Mouse (Mus musculus) hindbrain, postnatal 0 days (tissue): Measurements from ENCODE around the gene Borcs6. TPM values are rescaled to one million over a fixed set of nuclear protein-coding genes. Genes with fewer than 3 reads are reported as not detected.

Experiments used
- ATAC-seq: fragments of 200-750 bp; cut with Nextera tagmentation; 2 replicates; pipeline ENCODE4 v1.8.0; 2017; ENCODE audit warnings: mild to moderate bottlenecking, moderate TSS enrichment, moderate library complexity
- DNase-seq: peaks from one replicate; pipeline ENCODE4 v3.0.0-alpha.2; 2015; ENCODE audit warnings: low spot score
- H3K27ac ChIP-seq: fragments of 300-500 bp; sonication (generic); 2 replicates; pipeline ENCODE4 v1.5.1; 2014; ENCODE audit warnings: mild to moderate bottlenecking
- H3K27me3 ChIP-seq: fragments of 300-500 bp; sonication (generic); 2 replicates; pipeline ENCODE4 v1.6.1; 2014; ENCODE audit warnings: low read length, mixed read lengths; ENCODE audit not compliant: insufficient read depth
- H3K36me3 ChIP-seq: fragments of 300-500 bp; sonication (generic); 2 replicates; pipeline ENCODE4 v1.6.1; 2014; ENCODE audit warnings: low read length, mixed read lengths; ENCODE audit not compliant: insufficient read depth
- H3K4me1 ChIP-seq: fragments of 300-500 bp; sonication (generic); 2 replicates; pipeline ENCODE4 v1.6.1; 2014; ENCODE audit warnings: antibody characterized with exemption, low read length, mixed read lengths; ENCODE audit not compliant: insufficient read depth
- H3K4me2 ChIP-seq: fragments of 300-500 bp; sonication (generic); 2 replicates; pipeline ENCODE4 v1.6.1; 2014; ENCODE audit warnings: low read depth, mild to moderate bottlenecking, low read length, moderate library complexity, mixed read lengths
- H3K4me3 ChIP-seq: fragments of 300-500 bp; sonication (generic); 2 replicates; pipeline ENCODE4 v1.5.1; 2014; ENCODE audit warnings: low read length
- H3K9ac ChIP-seq: fragments of 300-500 bp; sonication (generic); replicated peaks from 2 replicates; pipeline ENCODE4 v1.6.1; 2014; ENCODE audit warnings: mild to moderate bottlenecking, low read length, moderate library complexity, mixed read lengths
- H3K9me3 ChIP-seq: fragments of 300-500 bp; sonication (generic); 2 replicates; pipeline ENCODE4 v1.6.1; 2016; ENCODE audit warnings: low read length, mixed read lengths
- CTCF ChIP-seq: IDR thresholded peaks from 2 replicates; pipeline ENCODE4 v1.5.1; 2016; ENCODE audit warnings: antibody characterized with exemption, control low read depth, low read depth
- WGBS: fragments of 180-500 bp; shearing (Covaris S2); extraction: QIAGEN DNeasy Blood & Tissue Kit; methylation state at CpG from one replicate; pipeline ENCODE4 v1.1.7; 2014; 5-methylcytosine and 5-hydroxymethylcytosine counted together
- polyA plus RNA-seq: library from polyadenylated mRNA; unstranded; fragments of >200 nt; fragmentation: Nextera tagmentation; extraction: Ambion mirVana; gene quantifications from 2 replicates; pipeline ENCODE4 v1.2.1, GENCODE M21; 2015
- total RNA-seq: library from RNA; depleted of rRNA; stranded (reverse); fragments of >200 nt; gene quantifications from 2 replicates; pipeline ENCODE4 v1.2.3, GENCODE M21; 2014

Borcs6 gene
- total and polyA plus RNA-seq, 2 experiments from 2014 or later, result 21.9 to 25.4 TPM

DNA sequence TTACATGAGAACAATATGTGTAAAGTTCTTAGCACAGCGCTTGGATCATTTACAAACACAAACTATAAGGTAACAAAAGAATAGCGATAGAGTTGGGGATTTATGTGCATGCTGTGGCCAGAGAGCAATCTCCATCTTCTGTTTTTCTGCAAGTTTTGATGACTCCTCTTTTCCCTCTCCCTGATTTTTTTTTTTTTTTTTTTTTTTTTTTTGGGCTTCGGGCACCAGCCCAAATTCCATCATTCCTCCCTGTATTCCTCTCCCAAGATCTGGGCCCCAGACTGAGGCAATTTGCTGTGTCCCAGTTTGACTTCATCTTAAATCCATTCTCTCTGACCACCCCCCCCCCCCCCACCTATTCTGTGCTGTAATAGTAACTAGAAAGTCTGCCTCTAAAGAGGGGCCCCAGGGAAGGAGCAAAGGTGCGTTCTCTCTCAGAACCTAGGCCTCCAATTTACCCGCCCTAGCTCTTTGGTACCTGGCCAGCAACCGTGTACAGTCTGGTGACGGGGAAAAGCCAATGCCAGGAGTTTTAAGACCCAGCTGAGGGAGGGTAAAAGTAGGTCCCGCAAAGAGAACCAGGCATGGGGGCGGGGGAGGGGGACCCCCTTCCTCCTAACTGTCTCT lies 37.0 kb downstream of the Borcs6 start:
- H3K4me1 ChIP-seq, result peaks cover 32% of the 10 kb centered on the region
- ATAC-seq (no peak), DNase-seq (no peak)
- H3K27ac ChIP-seq, result peak overlapping the region; percentile 96
- peak overlapping the region; percentile 98 for H3K4me2 ChIP-seq
- H3K9ac ChIP-seq, result peak overlapping the region; percentile 74
- 8% methylated on average over 8 of the region's 9 CpGs for WGBS
- H3K36me3 ChIP-seq, result peaks cover 10% of the 10 kb centered on the region; the same call in 1 of the 2 replicates
- no peaks in the 10 kb centered on the region for H3K9me3 ChIP-seq
- peak overlapping the region; percentile 56 for H3K4me3 ChIP-seq
- H3K27me3 ChIP-seq, result no peaks in the 10 kb centered on the region
- no peak for TF ChIP-seq CTCF

- WGBS, result 2% methylated on average over 28 of the region's 29 CpGs
These were observed 37.7 kb downstream of the Borcs6 start for GRCm38 (mm10) chr11:69096987-69097900.

DNA sequence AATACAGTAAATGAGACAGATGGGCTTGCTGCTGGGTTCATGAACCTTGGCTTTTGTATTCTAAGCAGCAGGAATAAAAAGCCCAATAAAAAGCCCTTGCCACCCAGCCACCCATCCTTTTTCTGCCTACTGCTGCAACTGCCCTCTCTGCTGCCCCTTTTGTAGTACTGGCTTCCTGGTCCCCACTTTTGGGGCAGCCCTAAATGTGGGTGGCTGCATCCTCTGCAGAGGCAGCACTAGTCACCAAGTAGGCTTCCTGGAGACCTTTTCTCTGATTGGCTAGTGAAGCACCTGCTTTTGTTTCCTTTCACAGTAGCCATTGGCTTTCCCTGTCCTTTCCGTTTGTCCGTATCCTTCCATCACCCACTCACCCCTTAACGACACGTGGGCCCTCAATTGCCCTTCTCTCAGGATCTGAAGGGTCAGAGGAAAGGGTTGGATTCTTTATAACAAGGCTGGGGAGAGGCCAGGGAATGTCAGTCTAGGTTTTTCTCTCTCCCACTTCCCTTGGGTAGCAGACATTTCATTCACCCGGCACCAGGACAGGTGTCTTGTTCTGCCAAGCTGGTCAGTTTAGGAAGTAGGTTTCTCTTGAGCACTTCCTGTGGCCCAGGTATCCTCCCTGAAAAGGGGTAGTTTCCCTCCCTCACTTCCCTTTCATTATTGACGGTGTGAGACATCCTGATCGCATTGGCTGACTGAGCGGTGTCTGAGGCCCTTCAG lies 38.7 kb downstream of the Borcs6 start:
- peak overlapping the region; percentile 98 for H3K4me2 ChIP-seq
- 18% methylated on average over 8 of the region's 8 CpGs for WGBS
- H3K4me1 ChIP-seq, result peaks cover 32% of the 10 kb centered on the region
- no peak for ATAC-seq
- peak overlapping the region; percentile 77 for H3K9ac ChIP-seq
- peak overlapping the region; percentile 61 for H3K4me3 ChIP-seq
- peak overlapping the region; percentile 96 for H3K27ac ChIP-seq
- H3K9me3 ChIP-seq, result no peaks in the 10 kb centered on the region
- DNase-seq, result no peak
- no peaks in the 10 kb centered on the region for H3K27me3 ChIP-seq
- no peak for TF ChIP-seq CTCF
- peaks cover 26% of the 10 kb centered on the region for H3K36me3 ChIP-seq

More at GRCm38 (mm10) chr11:69096987-69097900, 37.7 kb downstream of the Borcs6 start:
- no peak for TF ChIP-seq CTCF
- Histone ChIP-seq H3K4me3 (peak overlapping the region; percentile 56), H3K4me1 (peaks cover 32% of the 10 kb centered on the region), H3K27me3 (no peaks in the 10 kb centered on the region), H3K36me3 (peaks cover 17% of the 10 kb centered on the region), H3K9me3 (no peaks in the 10 kb centered on the region), H3K9ac (peak overlapping the region; percentile 74), H3K4me2 (peak overlapping the region; percentile 98), H3K27ac (peak overlapping the region; percentile 96)
- ATAC-seq (peak; percentile 13; the same call in 1 of the 2 replicates), DNase-seq (peak; percentile 94)

GRCm38 (mm10) chr11:69098762-69099091 lies 39.2 kb downstream of the Borcs6 start:
- ATAC-seq, result peak; percentile 6
- peak overlapping the region; percentile 96 for H3K27ac ChIP-seq
- no peaks in the 10 kb centered on the region for H3K9me3 ChIP-seq
- H3K4me2 ChIP-seq, result peak overlapping the region; percentile 98
- H3K4me3 ChIP-seq, result peak overlapping the region; percentile 61
- peak overlapping the region; percentile 77 for H3K9ac ChIP-seq
- peaks cover 32% of the 10 kb centered on the region for H3K36me3 ChIP-seq
- no peak for TF ChIP-seq CTCF
- peak; percentile 96 for DNase-seq
- H3K4me1 ChIP-seq, result peaks cover 32% of the 10 kb centered on the region
- no peaks in the 10 kb centered on the region for H3K27me3 ChIP-seq
- WGBS, result 0% methylated on average over 19 of the region's 19 CpGs

DNA sequence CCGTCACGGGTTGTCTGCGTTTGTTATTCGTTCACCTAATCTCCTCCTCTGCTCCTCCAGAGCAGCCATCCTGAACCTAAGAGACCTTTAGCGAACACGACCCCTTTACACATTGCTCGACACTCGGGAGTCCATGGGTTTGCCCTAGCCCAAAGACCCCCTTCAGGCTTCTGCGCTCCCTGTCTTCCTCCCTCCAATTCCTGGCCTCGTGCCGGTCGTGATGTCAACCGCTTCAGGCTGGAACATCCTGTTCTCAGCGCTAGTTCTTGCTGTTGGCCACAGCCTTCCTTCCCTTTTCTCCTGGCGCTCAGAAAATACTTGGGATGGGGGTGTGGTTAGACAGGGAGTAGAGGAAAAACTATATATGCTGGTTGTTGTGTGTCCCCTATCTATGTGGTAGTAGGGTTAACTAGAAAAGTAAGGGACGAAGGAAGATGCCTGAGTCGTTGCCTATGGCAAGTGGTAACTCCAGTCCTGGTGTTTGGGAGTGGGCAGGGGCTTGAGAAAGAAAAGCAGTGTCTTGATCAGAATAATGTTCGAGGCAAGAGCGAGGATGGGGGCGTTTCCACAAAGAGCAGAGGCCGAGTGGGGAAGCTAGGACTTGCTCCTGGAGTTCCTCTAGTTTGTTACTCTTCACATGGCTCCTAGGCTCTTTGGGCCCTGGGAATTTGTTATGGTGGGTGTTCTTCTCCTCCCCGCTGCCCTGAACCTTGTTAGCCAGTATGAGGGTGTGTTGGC lies 39.8 kb downstream of the Borcs6 start:
- no peak for TF ChIP-seq CTCF
- H3K36me3 ChIP-seq, result peaks cover 38% of the 10 kb centered on the region
- peak overlapping the region; percentile 61 for H3K4me3 ChIP-seq
- H3K9me3 ChIP-seq, result no peaks in the 10 kb centered on the region
- ATAC-seq (no peak), DNase-seq (peak; percentile 80)
- H3K4me2 ChIP-seq, result peak overlapping the region; percentile 98
- H3K4me1 ChIP-seq, result peaks cover 32% of the 10 kb centered on the region
- H3K27me3 ChIP-seq, result no peaks in the 10 kb centered on the region
- 2% methylated on average over 22 of the region's 22 CpGs for WGBS
- peak overlapping the region; percentile 77 for H3K9ac ChIP-seq
- H3K27ac ChIP-seq, result peak overlapping the region; percentile 96

DNA sequence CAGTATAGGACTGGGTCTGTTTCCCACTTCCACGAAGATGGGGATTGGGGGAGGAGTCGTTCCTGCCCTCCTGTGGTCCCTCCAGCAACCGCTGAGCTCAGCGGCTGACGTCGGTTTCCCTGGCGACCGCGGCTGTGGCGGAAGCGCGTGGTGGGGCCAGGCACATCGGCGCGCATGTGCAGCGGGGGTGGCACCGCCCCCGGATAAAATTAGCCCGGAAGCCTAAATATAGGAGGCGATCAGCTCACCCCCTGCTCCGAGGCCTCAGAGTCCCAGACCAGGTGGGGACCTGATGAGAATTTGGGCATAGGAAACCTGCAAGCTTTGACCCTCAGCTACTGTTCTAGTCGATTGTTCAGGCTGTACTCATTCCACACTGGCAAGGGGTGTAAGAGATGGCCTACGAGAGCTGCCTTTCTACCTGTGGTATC lies 40.4 kb downstream of the Borcs6 start:
- peak overlapping the region; percentile 96 for H3K27ac ChIP-seq
- H3K27me3 ChIP-seq, result no peaks in the 10 kb centered on the region
- DNase-seq (peak; percentile 93), ATAC-seq (peak; percentile 21; the same call in 1 of the 2 replicates)
- H3K36me3 ChIP-seq, result peaks cover 44% of the 10 kb centered on the region
- peak overlapping the region; percentile 61 for H3K4me3 ChIP-seq
- peak overlapping the region; percentile 98 for H3K4me2 ChIP-seq
- no peaks in the 10 kb centered on the region for H3K9me3 ChIP-seq
- peak overlapping the region; percentile 77 for H3K9ac ChIP-seq
- under 1% methylated on average over 23 of the region's 23 CpGs for WGBS
- TF ChIP-seq CTCF, result peak; percentile 14
- peaks cover 32% of the 10 kb centered on the region for H3K4me1 ChIP-seq
